Mouse (Mus musculus) thymus, adult 2 months (tissue): ENCODE data around the gene Iars2.

Source experiments
- CTCF ChIP-seq: fragments of 200-500 bp; IDR thresholded peaks from 2 replicates; pipeline ENCODE4 v1.5.1; 2012; ENCODE audit warnings: mild to moderate bottlenecking, control low read depth, low read length, moderate library complexity, borderline replicate concordance; ENCODE audit not compliant: control insufficient read depth, poor library complexity, insufficient read depth; ENCODE audit errors: extremely low read depth
- POLR2A ChIP-seq: fragments of 200-500 bp; IDR thresholded peaks from 2 replicates; pipeline ENCODE4 v1.6.1; 2012; ENCODE audit warnings: mild to moderate bottlenecking, low read length, control low read depth, moderate library complexity; ENCODE audit not compliant: control insufficient read depth, poor library complexity, insufficient read depth; ENCODE audit errors: extremely low read depth

DNA sequence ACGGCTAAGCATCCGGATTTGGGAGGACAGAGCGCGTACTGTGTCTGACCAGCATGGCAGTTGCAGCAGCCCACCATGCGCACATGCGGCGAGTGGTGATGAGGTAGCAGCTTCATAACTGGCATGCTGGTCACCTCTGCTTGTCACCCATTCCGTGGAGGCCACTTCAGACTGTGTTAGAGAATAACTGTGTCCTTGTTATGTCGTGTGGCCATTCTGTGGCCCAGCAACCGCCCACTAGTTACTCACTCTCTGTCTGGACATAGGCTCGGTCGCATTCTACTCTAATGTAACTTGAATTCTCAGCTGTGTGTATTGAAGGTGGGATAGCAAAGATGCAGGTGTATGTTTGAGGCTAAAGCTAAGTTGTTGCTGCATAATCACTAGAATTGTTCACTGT, 73.9 kb downstream of the Iars2 start:
- TF ChIP-seq CTCF (no peak), POLR2A (no peak)
